Mouse (Mus musculus) cerebellum, adult 11 months (tissue): ENCODE measurements around the gene Rspo4.

ENCODE experiments used
- DNase-seq: peaks from one replicate; pipeline ENCODE4 v3.0.0; 2022

The Rspo4 gene

GRCm38 (mm10) chr2:151842648-151843226 is at the start of gene Rspo4:
TSS of gene Rspo4 (plus strand) at chr2:151842927.
- no peak for DNase-seq

- no peak for DNase-seq
Measured at GRCm38 (mm10) chr2:151815586-151815985, 27.1 kb upstream of the Rspo4 start.

- no peak for DNase-seq
Measured at GRCm38 (mm10) chr2:151862257-151862810, 19.6 kb downstream of the Rspo4 start.

- DNase-seq = no peak
Measured at GRCm38 (mm10) chr2:151864941-151865340, 22.2 kb downstream of the Rspo4 start.

GRCm38 (mm10) chr2:151866487-151866886 is 23.8 kb downstream of the Rspo4 start:
- peak; percentile 7 for DNase-seq

GRCm38 (mm10) chr2:151868196-151868595 is 25.5 kb downstream of the Rspo4 start:
- DNase-seq = no peak

GRCm38 (mm10) chr2:151874551-151874950 is 31.8 kb downstream of the Rspo4 start:
- no peak for DNase-seq

- peak; percentile 37 for DNase-seq
Measured at GRCm38 (mm10) chr2:151876012-151876485, 33.3 kb downstream of the Rspo4 start.

GRCm38 (mm10) chr2:151878645-151879044 is 35.9 kb downstream of the Rspo4 start:
- no peak for DNase-seq

GRCm38 (mm10) chr2:151879760-151880159 is 37.0 kb downstream of the Rspo4 start:
- DNase-seq = no peak

- DNase-seq = no peak
Measured at GRCm38 (mm10) chr2:151891031-151891430, 48.3 kb downstream of the Rspo4 start.

GRCm38 (mm10) chr2:151893122-151893774 is 50.5 kb downstream of the Rspo4 start:
- no peak for DNase-seq

GRCm38 (mm10) chr2:151894209-151894980 is 51.7 kb downstream of the Rspo4 start:
- no peak for DNase-seq

GRCm38 (mm10) chr2:151895911-151896310 is 53.2 kb downstream of the Rspo4 start:
- DNase-seq = no peak

GRCm38 (mm10) chr2:151898106-151898505 is 55.4 kb downstream of the Rspo4 start:
- DNase-seq = no peak

GRCm38 (mm10) chr2:151900845-151901244 is 58.1 kb downstream of the Rspo4 start:
- no peak for DNase-seq

- no peak for DNase-seq
Measured at GRCm38 (mm10) chr2:151903267-151903666, 60.5 kb downstream of the Rspo4 start.

- DNase-seq = no peak
Measured at GRCm38 (mm10) chr2:151903933-151904332, 61.2 kb downstream of the Rspo4 start.

- DNase-seq = no peak
Measured at GRCm38 (mm10) chr2:151904636-151905035, 61.9 kb downstream of the Rspo4 start.

- no peak for DNase-seq
Measured at GRCm38 (mm10) chr2:151907020-151907419, 64.3 kb downstream of the Rspo4 start.

GRCm38 (mm10) chr2:151909386-151909785 is 66.7 kb downstream of the Rspo4 start:
- no peak for DNase-seq

- DNase-seq = no peak
Measured at GRCm38 (mm10) chr2:151910498-151910897, 67.8 kb downstream of the Rspo4 start.

GRCm38 (mm10) chr2:151910919-151911500 is 68.3 kb downstream of the Rspo4 start, which contains the start of gene Angpt4:
TSS of gene Angpt4 (plus strand) at chr2:151911210.
- DNase-seq = no peak
